Mouse (Mus musculus) lung, embryonic 14.5 days (tissue): ENCODE data around the gene Snx7. TPM values are rescaled to one million over a fixed set of nuclear protein-coding genes. Genes with fewer than 3 reads are reported as not detected.

Experiments
- ATAC-seq: fragments of 200-750 bp; cut with Nextera tagmentation; 2 replicates; pipeline ENCODE4 v1.8.0; 2017; ENCODE audit warnings: mild to moderate bottlenecking, moderate TSS enrichment, moderate library complexity; ENCODE audit not compliant: insufficient read depth
- DNase-seq: peaks from one replicate; pipeline ENCODE4 v3.0.0-alpha.2; 2015
- H3K27ac ChIP-seq: fragments of 300-500 bp; sonication (generic); 2 replicates; pipeline ENCODE4 v1.5.1; 2014; ENCODE audit warnings: low read depth, mild to moderate bottlenecking, moderate library complexity
- H3K27me3 ChIP-seq: fragments of 300-500 bp; sonication (generic); 2 replicates; pipeline ENCODE4 v1.6.1; 2014; ENCODE audit warnings: low read length, control low read depth; ENCODE audit not compliant: insufficient read depth
- H3K36me3 ChIP-seq: fragments of 300-500 bp; sonication (generic); 2 replicates; pipeline ENCODE4 v1.6.1; 2014; ENCODE audit warnings: control low read depth; ENCODE audit not compliant: insufficient read depth
- H3K4me1 ChIP-seq: fragments of 300-500 bp; sonication (generic); 2 replicates; pipeline ENCODE4 v1.6.1; 2014; ENCODE audit warnings: antibody characterized with exemption, control low read depth; ENCODE audit not compliant: insufficient read depth
- H3K4me2 ChIP-seq: fragments of 300-500 bp; sonication (generic); 2 replicates; pipeline ENCODE4 v1.6.1; 2014; ENCODE audit warnings: mild to moderate bottlenecking
- H3K4me3 ChIP-seq: fragments of 300-500 bp; sonication (generic); 2 replicates; pipeline ENCODE4 v1.5.1; 2014; ENCODE audit warnings: low read depth, low read length
- H3K9ac ChIP-seq: fragments of 300-500 bp; sonication (generic); 2 replicates; pipeline ENCODE4 v1.6.1; 2014
- H3K9me3 ChIP-seq: fragments of 300-500 bp; sonication (generic); 2 replicates; pipeline ENCODE4 v1.6.1; 2016; ENCODE audit warnings: low read depth, low read length, control low read depth
- CTCF ChIP-seq: IDR thresholded peaks from 2 replicates; pipeline ENCODE4 v1.5.1; 2016; ENCODE audit warnings: antibody characterized with exemption, low read depth
- WGBS: fragments of 180-500 bp; shearing (Covaris S2); extraction: QIAGEN DNeasy Blood & Tissue Kit; methylation state at CpG from one replicate; pipeline ENCODE4 v1.1.7; 2014; 5-methylcytosine and 5-hydroxymethylcytosine counted together
- microRNA-seq: library from miRNA; unstranded; fragments of <30 nt; microRNA quantifications from one replicate; pipeline ENCODE4, GENCODE M21; 2016; ENCODE audit warnings: borderline number of aligned reads
- polyA plus RNA-seq: library from polyadenylated mRNA; unstranded; fragments of >200 nt; fragmentation: Nextera tagmentation; extraction: Ambion mirVana; gene quantifications from 2 replicates; pipeline ENCODE4 v1.2.1, GENCODE M21; 2014

The Snx7 gene
- polyA plus RNA-seq, 1 experiment from 2014 or later: 43.1 TPM

DNA sequence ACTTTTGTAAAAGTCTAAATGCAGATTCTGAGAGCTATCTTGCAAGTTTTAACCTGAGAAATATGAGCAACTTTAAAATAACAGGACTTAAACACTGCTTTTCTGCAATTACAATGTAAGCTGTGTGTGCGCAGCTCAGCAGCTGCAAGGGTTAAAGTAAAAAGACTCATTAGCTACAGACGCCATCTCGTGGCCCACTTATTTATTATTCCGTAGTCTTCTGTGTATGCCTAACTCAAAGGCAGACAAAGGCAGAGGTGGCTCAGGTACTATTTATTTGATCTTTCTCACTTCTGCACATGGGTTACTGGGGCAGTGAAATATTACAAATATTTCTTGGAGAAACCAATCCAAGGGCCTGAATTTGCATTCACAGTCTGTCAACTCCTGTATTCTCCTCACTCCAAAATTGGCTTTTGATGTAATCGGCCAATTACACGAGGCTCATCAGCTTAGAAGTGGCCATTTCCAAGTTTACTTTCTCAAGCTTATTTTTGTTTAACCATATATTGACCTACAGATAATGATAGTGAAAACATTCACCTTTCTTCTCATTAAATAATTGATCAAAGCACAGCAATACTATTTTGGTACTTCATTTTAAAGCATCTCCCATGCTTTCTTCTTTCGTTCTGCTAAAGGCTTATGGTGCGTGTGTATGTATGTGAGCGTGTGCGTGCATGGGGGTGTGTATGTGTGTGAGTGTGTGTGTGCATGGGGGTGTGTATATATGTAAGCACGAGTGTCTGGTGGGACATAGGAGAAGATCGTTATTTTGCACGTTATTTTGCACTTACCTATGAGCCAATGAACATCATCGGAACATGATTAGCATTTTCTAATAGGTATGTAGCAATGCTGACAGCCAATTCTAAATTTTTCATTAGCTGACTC is 79.7 kb downstream of the Snx7 start:
- H3K36me3 ChIP-seq: no peaks in the 10 kb centered on the region
- 63% methylated on average over 14 of the region's 14 CpGs for WGBS
- H3K4me2 ChIP-seq: no peak overlapping the region
- no peak overlapping the region for H3K4me3 ChIP-seq
- DNase-seq (peak; percentile 82), ATAC-seq (peak; percentile 75; the same call in 1 of the 2 replicates)
- no peaks in the 10 kb centered on the region for H3K9me3 ChIP-seq
- H3K27ac ChIP-seq: no peak overlapping the region
- peak; percentile 60 for TF ChIP-seq CTCF
- H3K27me3 ChIP-seq: no peaks in the 10 kb centered on the region
- H3K9ac ChIP-seq: no peak overlapping the region
- H3K4me1 ChIP-seq: no peaks in the 10 kb centered on the region

DNA sequence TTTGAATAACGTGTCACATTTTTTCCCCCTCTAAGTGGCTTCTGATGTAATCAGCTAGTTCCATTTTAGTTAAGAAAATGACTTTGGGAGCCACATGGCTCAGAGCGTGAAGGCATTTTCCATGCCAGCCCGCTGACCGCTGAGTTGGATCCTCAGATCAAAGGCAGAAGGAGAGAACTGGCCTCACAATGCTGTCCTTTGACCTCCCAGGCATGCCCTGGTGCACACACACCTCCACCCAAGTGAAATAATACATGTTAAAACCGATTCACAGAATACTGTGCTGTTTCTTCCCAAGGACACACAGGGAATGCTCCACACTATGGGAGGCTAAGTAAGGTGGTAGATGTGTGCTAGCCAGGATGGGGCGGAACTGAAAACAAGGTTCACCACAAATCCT is 81.5 kb downstream of the Snx7 start:
- no peaks in the 10 kb centered on the region for H3K36me3 ChIP-seq
- H3K27me3 ChIP-seq: no peaks in the 10 kb centered on the region
- DNase-seq (no peak), ATAC-seq (no peak)
- no peak overlapping the region for H3K27ac ChIP-seq
- TF ChIP-seq CTCF: no peak
- WGBS: 59% methylated on average over 6 of the region's 6 CpGs
- H3K4me1 ChIP-seq: no peaks in the 10 kb centered on the region
- no peak overlapping the region for H3K4me2 ChIP-seq
- H3K9ac ChIP-seq: no peak overlapping the region
- H3K9me3 ChIP-seq: no peaks in the 10 kb centered on the region
- no peak overlapping the region for H3K4me3 ChIP-seq

DNA sequence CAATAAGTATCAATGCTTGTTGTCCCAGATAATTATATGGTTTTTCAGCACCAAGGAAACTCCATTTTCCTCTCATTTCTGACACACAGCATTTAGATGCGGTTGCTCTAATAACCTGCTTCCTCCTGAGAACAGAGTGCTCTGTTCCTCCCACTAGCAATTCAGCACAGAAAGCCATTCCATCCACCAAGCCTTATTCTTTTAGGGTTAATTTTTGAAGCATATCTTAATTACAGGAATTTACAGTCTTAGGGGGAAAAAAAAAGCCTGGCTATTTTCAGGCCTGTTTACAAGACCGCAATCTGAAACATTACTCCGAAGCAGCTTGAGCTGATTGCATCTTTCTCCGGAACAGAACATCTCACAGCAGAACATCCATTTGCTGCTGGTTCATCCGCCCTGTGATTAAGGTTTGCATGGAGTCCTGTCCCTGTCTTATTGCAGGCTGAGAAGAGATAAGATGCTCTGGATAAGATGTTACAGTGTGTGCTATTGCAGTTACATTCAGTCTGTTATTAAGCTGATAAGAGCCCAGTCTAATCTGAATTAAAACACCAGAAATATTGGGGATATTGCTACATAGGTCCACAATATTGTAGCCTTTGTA is 116.5 kb downstream of the Snx7 start:
- DNase-seq (no peak), ATAC-seq (no peak)
- Histone ChIP-seq H3K27me3 (no peaks in the 10 kb centered on the region), H3K4me3 (no peak overlapping the region), H3K9me3 (no peaks in the 10 kb centered on the region), H3K27ac (no peak overlapping the region), H3K4me2 (no peak overlapping the region), H3K36me3 (no peaks in the 10 kb centered on the region), H3K9ac (no peak overlapping the region), H3K4me1 (no peaks in the 10 kb centered on the region)
- no peak for TF ChIP-seq CTCF
- WGBS: 78% methylated on average over 5 of the region's 5 CpGs

DNA sequence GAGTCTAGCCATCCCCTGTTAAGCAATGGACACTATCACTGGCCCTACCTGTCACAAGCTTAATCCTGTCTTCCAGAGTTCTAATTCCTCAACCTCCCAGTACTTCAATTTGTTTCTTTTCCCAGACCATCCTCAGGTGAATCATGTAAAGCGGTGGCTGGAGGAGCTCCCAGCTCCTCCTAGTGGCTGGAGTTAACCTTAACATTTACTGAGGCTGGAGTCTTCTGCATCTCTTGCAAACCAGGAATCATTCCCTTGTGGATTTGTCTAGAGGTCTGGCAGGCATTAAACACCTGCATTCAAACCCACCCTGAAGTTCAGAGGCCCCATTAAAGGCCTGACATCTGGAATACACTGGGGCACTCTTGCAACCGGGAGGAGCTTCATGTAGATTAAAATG is 117.1 kb downstream of the Snx7 start:
- Histone ChIP-seq H3K27ac (no peak overlapping the region), H3K4me2 (no peak overlapping the region), H3K36me3 (no peaks in the 10 kb centered on the region), H3K4me3 (no peak overlapping the region), H3K4me1 (no peaks in the 10 kb centered on the region), H3K9ac (no peak overlapping the region), H3K27me3 (no peaks in the 10 kb centered on the region), H3K9me3 (no peaks in the 10 kb centered on the region)
- ATAC-seq (no peak), DNase-seq (peak; percentile 8)
- TF ChIP-seq CTCF: peak; percentile 28
- WGBS: 71% methylated on average over 2 of the region's 2 CpGs

DNA sequence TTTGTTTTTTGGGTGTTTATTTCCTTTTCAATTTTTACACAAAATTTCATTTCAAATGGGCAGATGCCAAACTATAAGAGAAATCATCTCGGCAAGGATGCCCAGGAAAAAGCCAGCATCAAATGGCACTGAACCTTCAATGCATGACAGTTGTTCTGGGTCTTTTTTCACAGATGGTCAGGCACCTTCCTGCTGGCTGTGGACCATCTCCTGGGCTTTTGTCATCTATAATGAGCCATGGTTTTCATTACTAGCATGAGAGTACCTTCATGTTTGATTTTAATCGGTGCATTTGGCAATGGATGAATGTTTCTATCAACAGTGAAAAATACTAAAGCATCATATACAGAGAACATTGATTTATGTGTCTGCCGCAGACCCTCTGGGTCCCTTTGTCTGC is 119.5 kb downstream of the Snx7 start:
- Histone ChIP-seq H3K4me3 (no peak overlapping the region), H3K27me3 (no peaks in the 10 kb centered on the region), H3K4me1 (no peaks in the 10 kb centered on the region), H3K9ac (no peak overlapping the region), H3K4me2 (no peak overlapping the region), H3K9me3 (no peaks in the 10 kb centered on the region), H3K27ac (no peak overlapping the region), H3K36me3 (no peaks in the 10 kb centered on the region)
- WGBS: 81% methylated on average over 3 of the region's 3 CpGs
- TF ChIP-seq CTCF: no peak
- DNase-seq: no peak
- ATAC-seq: no peak

DNA sequence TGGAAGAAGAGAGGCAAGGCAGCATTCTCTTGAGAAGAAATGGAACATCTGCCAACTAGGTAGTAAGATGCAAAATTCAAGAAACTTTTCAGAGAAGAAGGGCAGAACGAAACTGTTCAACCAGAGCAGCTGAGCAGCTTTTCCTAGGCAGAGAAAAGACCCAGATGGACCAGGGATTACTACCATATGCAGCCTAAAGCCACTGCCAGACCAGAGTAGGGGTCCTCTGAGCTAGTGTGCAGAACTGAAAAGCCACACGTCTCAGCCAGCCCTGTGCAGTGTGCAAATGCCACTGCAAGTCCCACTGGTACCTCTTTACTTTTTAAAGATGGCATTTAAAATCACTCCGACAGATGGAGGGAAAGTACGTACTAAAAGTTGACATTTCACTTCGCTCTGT is 129.0 kb downstream of the Snx7 start:
- TF ChIP-seq CTCF: no peak
- DNase-seq: no peak
- no peaks in the 10 kb centered on the region for H3K9me3 ChIP-seq
- H3K27me3 ChIP-seq: no peaks in the 10 kb centered on the region
- H3K9ac ChIP-seq: no peak overlapping the region
- WGBS: 41% methylated on average over 5 of the region's 5 CpGs
- ATAC-seq: no peak; the same call in 1 of the 2 replicates
- no peaks in the 10 kb centered on the region for H3K36me3 ChIP-seq
- no peak overlapping the region for H3K4me3 ChIP-seq
- H3K27ac ChIP-seq: no peak overlapping the region
- H3K4me2 ChIP-seq: no peak overlapping the region
- H3K4me1 ChIP-seq: no peaks in the 10 kb centered on the region

DNA sequence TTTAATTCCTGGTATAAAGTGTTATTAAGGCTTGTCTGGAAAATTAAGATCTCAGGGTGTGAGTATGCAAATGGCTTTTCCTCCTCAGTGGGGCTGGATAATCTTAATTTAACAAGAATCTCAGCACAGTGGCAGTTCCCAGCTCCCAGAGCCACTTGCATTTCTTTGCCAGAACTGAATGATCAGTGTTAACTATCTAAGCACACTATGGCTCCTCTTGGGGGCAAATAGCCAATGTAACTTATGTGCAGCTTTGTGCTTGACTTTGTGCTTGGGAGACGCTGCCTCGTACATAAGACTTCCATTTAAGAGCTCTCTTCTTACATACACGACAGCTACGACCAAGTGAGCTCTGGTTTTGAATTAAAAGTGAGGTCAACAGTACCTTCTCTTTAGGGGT is 136.1 kb downstream of the Snx7 start:
- H3K9ac ChIP-seq: no peak overlapping the region
- H3K4me1 ChIP-seq: no peaks in the 10 kb centered on the region
- WGBS: 70% methylated on average over 4 of the region's 4 CpGs
- no peaks in the 10 kb centered on the region for H3K36me3 ChIP-seq
- DNase-seq (no peak), ATAC-seq (no peak)
- TF ChIP-seq CTCF: no peak
- H3K4me2 ChIP-seq: no peak overlapping the region
- H3K27me3 ChIP-seq: no peaks in the 10 kb centered on the region
- H3K4me3 ChIP-seq: no peak overlapping the region
- no peak overlapping the region for H3K27ac ChIP-seq
- no peaks in the 10 kb centered on the region for H3K9me3 ChIP-seq

Small RNA genes within 50 kb of the gene (microRNA-seq; reads per million reads assigned to microRNA genes)
- gene Gm24811: not detected
